Mouse (Mus musculus): ENCODE measurements around the gene S100a8.
A peak's percentile ranks its signal among the peaks of the same experiment; 100 is the strongest.

GRCm38 (mm10) chr3:90639511-90640154, 29.1 kb upstream of the S100a8 start:
- no peak for TF ChIP-seq EP300 (optimal IDR thresholded peaks at IDR 0.05)
- peak; percentile 72 for TF ChIP-seq CTCF (IDR thresholded peaks at IDR 0.05; ENCODE audit: low read depth)

All from stomach, postnatal 0 days (tissue).